In the genomic region with DNA sequence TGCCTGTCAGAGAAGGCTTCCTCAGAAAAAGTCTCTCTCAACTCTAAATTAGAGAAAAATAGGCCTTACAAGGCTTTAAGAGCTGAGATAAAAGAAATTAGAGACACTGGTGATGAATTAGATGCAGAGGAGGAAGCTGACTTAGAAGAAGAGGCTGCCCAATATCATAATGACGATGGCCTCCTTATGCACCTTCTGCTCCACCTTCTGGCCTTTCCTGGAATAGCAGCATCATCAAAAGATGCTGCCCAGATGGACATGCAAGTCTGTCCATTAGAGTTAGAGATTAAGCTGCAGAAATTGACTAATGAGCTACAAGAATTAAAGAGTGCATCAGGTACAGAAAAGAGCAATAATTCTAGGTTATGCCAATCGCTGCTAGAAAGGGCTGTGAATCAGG, we compare ENCODE assay signal across 9 mouse cellular contexts. TPM values are rescaled to one million over a fixed set of nuclear protein-coding genes. Genes with fewer than 3 reads are reported as not detected.
A peak's percentile ranks its signal among the peaks of the same experiment; 100 is the strongest.
DNase-seq lines count a peak whose midpoint lies in the region; ATAC-seq lines count a peak whose summit lies in the region.
"Had no signal": no experiment of that assay in that cellular context is flagged by ENCODE, and none has a peak within 500 bp of the region (broad histone marks: within the 10 kb centered on the region; RNA-seq: fewer than 3 reads in every experiment).

No protein-coding gene starts in this region.

- H3K4me1 ChIP-seq in kidney, embryonic 16.5 days (ENCODE audit: insufficient read depth, low read length), result 0 out of 2 replicates have a peak, but pooled peaks cover 2% of the 10 kb centered on the region

- H3K27me3 ChIP-seq in kidney, embryonic 16.5 days (ENCODE audit: insufficient read depth, low read length), result no peaks in the 10 kb centered on the region
- H3K27me3 ChIP-seq: limb, embryonic 13.5 days had no signal

- no peak overlapping the region for H3K27ac ChIP-seq in kidney, embryonic 16.5 days (ENCODE audit: low read length)
- H3K27ac ChIP-seq: limb, embryonic 13.5 days had no signal

- no peak for ATAC-seq in kidney, embryonic 16.5 days (ENCODE audit: low FRiP score, low TSS enrichment)
- ATAC-seq in CD4-positive, CD25-positive, alpha-beta regulatory T cell, adult 4 months, result peak; percentile 72
- ATAC-seq in activated CD4-positive, CD25-positive, alpha-beta regulatory T cell, adult 4 months, result peak; percentile 43

- WGBS in kidney, embryonic 16.5 days, result 3% methylated on average over 2 of the region's 2 CpGs

- H3K36me3 ChIP-seq in kidney, embryonic 16.5 days (ENCODE audit: insufficient read depth, low read length), result no peaks in the 10 kb centered on the region
- H3K36me3 ChIP-seq: limb, embryonic 13.5 days had no signal

- H3K4me2 ChIP-seq in kidney, embryonic 16.5 days (replicated peaks; ENCODE audit: low read depth, low read length), result no peak overlapping the region
- H3K4me2 ChIP-seq: limb, embryonic 13.5 days had no signal

- no peaks in the 10 kb centered on the region for H3K9me3 ChIP-seq in kidney, embryonic 16.5 days (ENCODE audit: low read length)
- H3K9me3 ChIP-seq: limb, embryonic 13.5 days had no signal

- peak; percentile 79 for DNase-seq in kidney, adult 9 months
- peak; percentile 85 for DNase-seq in embryo, embryonic 10 days (ENCODE audit: low spot score)
- DNase-seq in kidney, postnatal 4 days, result peak; percentile 74 to 81
- DNase-seq in skeletal muscle tissue, adult 2 months (ENCODE audit: low read depth, low spot score), result peak; percentile 70
- no peak for DNase-seq in frontal cortex, postnatal 14 days (ENCODE audit: low spot score in 2 of 2)

- no peak overlapping the region for H3K9ac ChIP-seq in kidney, embryonic 16.5 days (replicated peaks; ENCODE audit: low read length)
- H3K9ac ChIP-seq: limb, embryonic 13.5 days had no signal

- no peak overlapping the region for H3K4me3 ChIP-seq in kidney, embryonic 16.5 days (ENCODE audit: low read length)
- H3K4me3 ChIP-seq: limb, embryonic 13.5 days had no signal

RNA-seq across cellular contexts. Expression of a gene that starts 6.8 kb away (rescaled TPM):
- 105 and 111 TPM in 2 replicates for polyA plus RNA-seq in kidney, embryonic 16.5 days (2015; fragmentation: Nextera tagmentation; extraction: Ambion mirVana)
- polyA plus RNA-seq in CD4-positive, CD25-positive, alpha-beta regulatory T cell, adult 4 months (2017; shearing (Covaris generic)), result 10 to 100 TPM; 49.8 to 68.7 TPM
- 10 to 100 TPM; 72.6 to 76.3 TPM for polyA plus RNA-seq in activated CD4-positive, CD25-positive, alpha-beta regulatory T cell, adult 4 months (2017; shearing (Covaris generic))

RNA-seq across cellular contexts. Expression of a gene that starts 21.4 kb away (rescaled TPM):
- polyA plus RNA-seq in kidney, embryonic 16.5 days (2015; fragmentation: Nextera tagmentation; extraction: Ambion mirVana), result 11.7 and 13.8 TPM in 2 replicates
- polyA plus RNA-seq in CD4-positive, CD25-positive, alpha-beta regulatory T cell, adult 4 months (2017; shearing (Covaris generic)), result under 1 TPM in 1 of 2 experiments, not detected in 1; 0.90 TPM
- polyA plus RNA-seq in activated CD4-positive, CD25-positive, alpha-beta regulatory T cell, adult 4 months (2017; shearing (Covaris generic)), result 1 to 10 TPM in 1 of 2 experiments, not detected in 1; 4.6 TPM

RNA-seq across cellular contexts. Expression of a gene that starts 26.4 kb away (rescaled TPM):
- polyA plus RNA-seq in kidney, embryonic 16.5 days (2015; fragmentation: Nextera tagmentation; extraction: Ambion mirVana), result 145 and 146 TPM in 2 replicates
- 10 to 100 TPM; 50.3 to 54.3 TPM for polyA plus RNA-seq in CD4-positive, CD25-positive, alpha-beta regulatory T cell, adult 4 months (2017; shearing (Covaris generic))
- 10 to 100 TPM; 43.3 to 55.7 TPM for polyA plus RNA-seq in activated CD4-positive, CD25-positive, alpha-beta regulatory T cell, adult 4 months (2017; shearing (Covaris generic))

RNA-seq across cellular contexts. Expression of a gene that starts 26.7 kb away (rescaled TPM):
- 180 and 206 TPM in 2 replicates for polyA plus RNA-seq in kidney, embryonic 16.5 days (2015; fragmentation: Nextera tagmentation; extraction: Ambion mirVana)
- polyA plus RNA-seq in CD4-positive, CD25-positive, alpha-beta regulatory T cell, adult 4 months (2017; shearing (Covaris generic)), result 100 to 1,000 TPM in 1 of 2 experiments, 10 to 100 TPM in 1; 96.7 to 104 TPM
- 100 to 1,000 TPM; 124 to 138 TPM for polyA plus RNA-seq in activated CD4-positive, CD25-positive, alpha-beta regulatory T cell, adult 4 months (2017; shearing (Covaris generic))

RNA-seq across cellular contexts. Expression of a gene that starts 30.1 kb away (rescaled TPM):
- polyA plus RNA-seq in kidney, embryonic 16.5 days (2015; fragmentation: Nextera tagmentation; extraction: Ambion mirVana), result not detected in 2 replicates
- not detected for polyA plus RNA-seq in CD4-positive, CD25-positive, alpha-beta regulatory T cell, adult 4 months (2017; shearing (Covaris generic))
- not detected for polyA plus RNA-seq in activated CD4-positive, CD25-positive, alpha-beta regulatory T cell, adult 4 months (2017; shearing (Covaris generic))

Comparison
In these comparisons a context has a peak if more than half of its experiments do, and no peak if none do; other contexts are left out.
1. DNase-seq: peak in kidney, adult 9 months (single experiment), embryo, embryonic 10 days (single experiment), kidney, postnatal 4 days (2 of 2) and skeletal muscle tissue, adult 2 months (single experiment); none in frontal cortex, postnatal 14 days (0 of 2).